Comparison of ENCODE assay signal across 7 mouse cellular contexts in genomic region chr3:51561109-51561992, GRCm38 (mm10). TPM values are rescaled to one million over a fixed set of nuclear protein-coding genes. Genes with fewer than 3 reads are reported as not detected.
DNase-seq lines count a peak whose midpoint lies in the region; ATAC-seq and TF ChIP-seq lines count a peak whose summit lies in the region.

No protein-coding gene starts in this region.

- TF ChIP-seq CTCF in gastrocnemius, adult 2 months (IDR thresholded peaks at IDR 0.05), result peak; percentile 46

- peak overlapping the region; percentile 84 for H3K4me3 ChIP-seq in gastrocnemius, adult 2 months

- peak overlapping the region; percentile 99 for H3K27ac ChIP-seq in gastrocnemius, adult 2 months

- intact Hi-C loops in gastrocnemius, adult 2 months (cut with DNase I), result loop anchor here (5.0 kb wide), 2 partner anchors 49 to 86 kb away; no protein-coding TSS in a partner anchor
- intact Hi-C loops in left cerebral cortex, postnatal 25 days (cut with DNase I), result loop anchor here (2.0 to 5.0 kb wide), 3 partner anchors 49 to 541 kb away; no protein-coding TSS in a partner anchor

- peak; percentile 53 for ATAC-seq in megakaryocyte-erythroid progenitor cell, adult 5-6 weeks (replicated peaks; ENCODE audit: low FRiP score, low TSS enrichment, poor library complexity, severe bottlenecking)

- peak; percentile 78 for DNase-seq in adipocyte (ENCODE audit: low spot score)
- peak; percentile 72 to 79 for DNase-seq in cerebellum, postnatal 25 days
- DNase-seq in gastrocnemius, adult 2 months, result peak; percentile 69
- peak; percentile 87 for DNase-seq in induced T-regulatory cell, adult 2 months (ENCODE audit: low read depth)
- peak; percentile 65 to 70 for DNase-seq in left cerebral cortex, postnatal 25 days (ENCODE audit: low spot score in 2 of 2)
- peak; percentile 55 to 60 for DNase-seq in right cerebral cortex, postnatal 36 days (ENCODE audit: low spot score in 2 of 2)

RNA-seq across cellular contexts. Expression of gene Setd7, which starts 0.7 kb away (rescaled TPM):
- 100 to 1,000 TPM; 148 to 167 TPM for total RNA-seq in gastrocnemius, adult 2 months (2021)
- total RNA-seq in left cerebral cortex, postnatal 25 days (2021), result 100 to 1,000 TPM; 135 to 139 TPM
- total RNA-seq in megakaryocyte-erythroid progenitor cell, adult 5-6 weeks (2014; fragmentation: Nextera tagmentation), result 15.9 and 34.5 TPM in 2 replicates
- total RNA-seq in megakaryocyte-erythroid progenitor cell, adult 5-6 weeks (2017), result 12.5 and 19.3 TPM in 2 replicates

Comparison
In these comparisons a context has a peak if more than half of its experiments do, and no peak if none do; other contexts are left out.
1. Peak in every context shown above with its lines: DNase-seq, ATAC-seq, H3K4me3 ChIP-seq and H3K27ac ChIP-seq.